Mouse (Mus musculus) hindlimb bud, embryonic 11.5 days (tissue): Measurements from ENCODE around the gene Prnp.

Experiments used
- DNase-seq: peaks from one replicate; pipeline ENCODE4 v3.0.0-alpha.2; 2012; ENCODE audit warnings: low read depth, low spot score; ENCODE audit errors: extremely low spot score

The Prnp gene

DNA sequence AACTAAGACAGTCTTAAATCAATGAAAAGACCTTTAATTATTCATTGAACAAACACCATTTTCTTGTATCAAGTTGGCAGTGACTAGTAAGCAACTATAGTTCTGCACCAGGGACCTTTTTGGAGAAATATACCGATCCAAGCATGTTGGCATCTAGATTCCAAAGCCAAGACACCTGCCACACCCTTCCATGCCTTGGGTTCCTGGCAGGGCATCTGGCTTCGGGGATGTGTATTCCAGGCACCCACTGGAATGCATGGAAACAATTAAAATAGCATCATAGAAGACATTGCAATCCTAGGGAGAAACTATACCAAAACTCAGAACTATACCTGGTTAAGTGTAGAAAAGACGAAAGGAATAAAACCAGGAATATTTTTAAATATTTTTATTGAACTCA is 3.5 kb upstream of the Prnp start:
- no peak for DNase-seq

DNA sequence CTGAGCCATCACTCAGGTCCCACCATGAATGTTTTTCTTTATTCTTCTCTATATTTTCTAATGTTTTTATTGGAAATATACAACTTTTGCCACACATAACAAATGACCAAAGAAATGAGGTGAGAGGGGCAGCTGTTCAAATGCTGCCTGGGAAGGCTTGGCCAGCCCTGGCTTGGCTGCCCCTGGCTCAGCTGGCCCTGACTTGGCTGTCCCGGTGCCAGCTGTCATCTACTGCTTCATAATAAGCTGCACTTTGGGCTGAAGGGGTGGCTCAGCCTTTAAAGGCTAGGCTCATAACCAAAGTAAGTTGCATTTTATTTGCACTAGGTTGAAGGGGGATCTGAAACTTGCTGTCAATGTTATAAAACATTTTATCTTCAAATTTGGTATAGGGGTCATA is 2.9 kb upstream of the Prnp start:
- DNase-seq = no peak

GRCm38 (mm10) chr2:131907311-131907710 is 2.4 kb upstream of the Prnp start:
- no peak for DNase-seq

DNA sequence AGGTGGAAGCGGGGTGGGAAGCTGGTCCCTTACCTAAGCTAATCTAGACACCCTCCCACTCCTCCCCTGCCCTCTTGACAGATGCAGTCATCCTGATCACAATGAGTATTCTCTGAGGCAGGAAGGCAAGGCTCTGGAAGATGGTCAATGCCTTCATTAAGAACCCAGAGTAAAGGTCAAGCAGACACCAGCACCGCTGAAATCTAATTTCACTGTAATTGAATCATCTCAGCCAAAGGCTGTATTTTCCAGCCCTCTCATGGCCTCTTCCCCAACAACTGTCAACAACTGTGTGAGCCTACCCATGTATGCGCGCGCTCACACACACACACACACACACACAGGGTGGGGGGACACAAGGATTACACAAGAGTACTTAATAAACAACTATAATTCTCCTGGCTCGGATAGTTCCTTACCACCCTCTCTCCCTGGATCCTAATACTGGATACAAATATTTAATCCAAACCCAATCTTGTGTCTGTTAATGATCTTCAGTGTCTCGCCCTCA is 1.3 kb upstream of the Prnp start:
- DNase-seq = no peak

- DNase-seq = no peak
Observed at GRCm38 (mm10) chr2:131908906-131909305, 822 bp upstream of the Prnp start.

DNA sequence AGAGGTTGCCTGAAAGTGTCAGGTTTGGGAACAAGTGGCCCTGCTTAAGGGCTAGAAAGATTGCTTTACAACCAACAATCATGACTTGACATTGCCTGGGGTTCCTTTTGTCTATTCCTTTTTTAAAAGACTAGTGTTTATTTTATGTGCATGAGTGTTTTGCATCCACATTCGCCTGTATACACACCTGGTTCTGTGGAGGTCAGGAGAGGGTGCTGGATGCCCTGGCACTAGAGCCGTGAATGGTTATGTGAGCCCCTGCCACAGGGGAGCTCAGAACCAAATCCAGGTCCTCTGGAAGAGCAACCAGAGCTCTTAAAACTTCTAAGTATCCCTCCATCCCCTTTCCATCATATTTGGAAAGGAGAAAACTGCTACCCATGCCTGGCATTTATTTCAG is 1.1 kb downstream of the Prnp start:
- no peak for DNase-seq

DNA sequence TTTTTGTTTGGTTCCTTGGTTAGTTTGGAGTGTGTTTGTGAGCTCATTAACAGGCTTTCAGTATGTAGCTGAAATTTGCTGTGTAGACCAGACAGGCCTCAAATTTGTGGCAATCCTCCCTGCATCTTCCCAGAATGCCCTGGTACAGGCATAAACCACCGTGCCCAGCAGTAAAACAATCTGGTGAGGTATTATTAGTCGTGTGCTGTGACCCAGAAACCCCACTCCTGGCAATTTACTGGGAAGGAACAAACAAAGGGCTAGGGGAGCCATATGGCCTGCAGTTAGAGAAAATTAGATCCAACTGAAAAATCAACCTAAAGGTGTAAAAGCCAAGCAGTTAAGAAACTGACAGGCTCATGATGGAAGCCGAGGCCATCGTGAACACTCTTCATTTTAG is 1.6 kb downstream of the Prnp start:
- no peak for DNase-seq

GRCm38 (mm10) chr2:131912526-131913258 is 3.0 kb downstream of the Prnp start:
- DNase-seq = no peak

GRCm38 (mm10) chr2:131932275-131932902 is 22.7 kb downstream of the Prnp start:
- DNase-seq = no peak

DNA sequence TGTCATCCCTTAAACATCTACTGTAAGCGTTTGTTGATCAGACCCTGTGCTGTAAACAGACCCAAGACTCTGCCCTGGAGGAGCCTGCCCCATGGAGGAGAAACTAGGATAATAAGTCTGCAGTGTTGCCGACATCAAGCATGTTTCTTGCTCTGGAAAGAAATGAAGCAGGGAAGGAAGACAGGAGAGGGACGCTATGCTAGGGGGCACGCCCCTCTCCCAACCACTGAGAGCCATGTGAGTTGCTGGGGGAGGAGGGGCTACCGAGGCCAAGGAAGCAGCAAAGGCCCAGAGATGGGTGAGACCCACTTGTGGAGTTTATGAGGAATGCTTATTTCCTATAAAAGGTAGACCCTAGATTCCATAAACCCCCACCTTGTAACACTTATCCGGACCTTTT is 23.3 kb downstream of the Prnp start:
- no peak for DNase-seq

- DNase-seq = no peak
Observed at GRCm38 (mm10) chr2:131933598-131933997, 23.9 kb downstream of the Prnp start.

GRCm38 (mm10) chr2:131934243-131934642 is 24.5 kb downstream of the Prnp start:
- DNase-seq = no peak

- no peak for DNase-seq
Observed at GRCm38 (mm10) chr2:131935390-131936105, 25.8 kb downstream of the Prnp start.

- DNase-seq = no peak
Observed at GRCm38 (mm10) chr2:131936410-131936809, 26.7 kb downstream of the Prnp start.

GRCm38 (mm10) chr2:131939404-131940111 is 29.8 kb downstream of the Prnp start:
- DNase-seq = no peak

DNA sequence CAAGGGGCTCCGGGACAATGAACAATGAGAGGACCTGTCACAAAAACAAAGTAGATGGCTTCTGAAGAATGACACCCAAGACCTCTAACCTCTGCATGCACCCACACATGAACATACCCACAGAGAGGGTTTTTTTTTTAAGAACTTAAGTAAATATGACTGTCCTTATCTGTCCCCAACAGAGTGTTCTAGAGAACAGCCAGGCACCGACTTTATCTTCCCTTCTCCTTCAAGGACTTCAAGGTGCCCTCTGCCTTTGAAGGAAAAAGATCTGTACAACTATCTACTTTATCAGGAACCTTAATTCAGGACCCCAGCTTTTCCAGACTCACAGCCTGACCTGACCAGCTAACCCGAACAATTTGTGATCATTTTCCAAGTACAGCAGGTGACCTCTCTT is 30.8 kb downstream of the Prnp start:
- no peak for DNase-seq

GRCm38 (mm10) chr2:131941501-131941900 is 31.8 kb downstream of the Prnp start:
- no peak for DNase-seq

DNA sequence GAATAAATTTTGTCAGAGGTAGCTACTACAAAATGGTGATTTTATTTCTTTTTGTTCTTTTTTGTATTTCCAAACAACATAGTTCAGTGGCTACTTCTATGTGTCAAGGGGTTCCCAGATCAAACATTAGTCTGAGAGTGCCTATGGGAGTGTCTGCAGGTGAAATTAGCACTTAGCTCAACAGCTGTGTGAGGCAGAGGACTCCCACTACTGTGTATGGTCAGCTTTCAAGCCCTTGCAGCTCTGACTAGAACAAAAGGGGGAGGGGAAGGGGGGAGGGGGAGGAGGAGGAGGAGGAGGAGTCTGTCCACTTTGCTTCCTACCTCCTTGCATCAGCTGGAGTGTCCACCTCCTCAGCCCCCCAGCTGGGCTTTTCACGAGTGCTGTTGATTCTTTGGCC is 34.6 kb downstream of the Prnp start:
- DNase-seq = no peak

GRCm38 (mm10) chr2:131945225-131945624 is 35.5 kb downstream of the Prnp start:
- no peak for DNase-seq

- no peak for DNase-seq
Observed at GRCm38 (mm10) chr2:131945765-131946164, 36.0 kb downstream of the Prnp start.

DNA sequence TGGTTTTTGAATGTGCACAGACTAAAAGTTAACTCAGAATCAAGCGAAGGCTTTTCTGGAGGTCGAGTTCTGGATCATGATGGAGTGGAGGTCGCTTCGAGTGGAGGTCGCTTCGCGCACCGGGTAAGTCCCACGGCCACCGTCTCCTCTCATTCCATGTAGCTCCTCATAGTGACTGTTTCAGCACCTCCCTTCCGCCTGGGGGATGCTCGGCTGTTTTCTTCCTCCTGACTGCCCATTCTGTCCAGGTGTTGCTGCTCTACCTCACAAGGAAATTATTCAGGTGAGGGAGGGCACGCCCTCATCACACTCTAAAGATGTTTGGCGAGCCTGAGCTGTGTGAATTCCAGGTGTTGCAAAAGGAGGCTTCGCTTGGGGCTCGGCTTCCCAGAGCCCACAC is 36.6 kb downstream of the Prnp start:
- DNase-seq = no peak
